Mouse (Mus musculus): ENCODE measurements around the gene Gm9844. TPM values are rescaled to one million over a fixed set of nuclear protein-coding genes. Genes with fewer than 3 reads are reported as not detected.

Gene Gm9844
- total and polyA plus RNA-seq, 3 experiments, result 0.54 to 0.95 TPM; not detected in 1

DNA sequence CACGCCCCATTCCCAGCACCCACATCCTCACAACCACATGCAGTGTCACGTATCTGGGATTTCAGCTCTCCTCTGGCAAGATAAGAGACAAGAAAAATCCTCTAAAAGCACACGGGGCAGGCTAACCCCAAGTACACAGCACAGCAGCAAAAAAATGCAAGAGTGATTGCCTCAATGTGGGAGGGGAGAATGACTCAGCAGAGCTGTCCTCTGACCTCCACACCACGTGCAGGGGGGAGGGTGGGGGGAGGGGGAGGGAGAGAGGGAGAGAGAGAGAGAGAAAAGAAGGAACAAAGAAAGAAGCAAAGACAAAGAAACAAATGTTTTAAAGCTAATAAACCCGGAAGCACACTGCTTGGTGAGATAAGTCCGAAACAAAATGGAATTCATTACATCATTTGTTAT is 11.1 kb upstream of the Gm9844 start:
- no peaks in the 10 kb centered on the region for H3K27me3 ChIP-seq (ENCODE audit: control insufficient read depth in 1 of 2, insufficient read depth in 2 of 2, low read length in 2 of 2)
- peak; percentile 92 for DNase-seq (ENCODE audit: low read depth, low spot score)
- H3K79me2 ChIP-seq (ENCODE audit: control insufficient read depth, insufficient read depth, low read length, poor library complexity), result no peaks in the 10 kb centered on the region; the same call in 1 of the 2 replicates
- peak overlapping the region; percentile 21 to 53 for H3K4me3 ChIP-seq (ENCODE audit: control insufficient read depth in 1 of 2, insufficient read depth in 1 of 2, low read depth in 2 of 2, low read length in 2 of 2)
- peaks cover 7 to 21% of the 10 kb centered on the region in 2 experiments for H3K4me1 ChIP-seq (ENCODE audit: control insufficient read depth in 1 of 2, insufficient read depth in 2 of 2, low read length in 2 of 2)
- H3K9me3 ChIP-seq (replicated peaks; ENCODE audit: insufficient read depth, low read length), result no peaks in the 10 kb centered on the region
- TF ChIP-seq POLR2AphosphoS2 (IDR thresholded peaks at IDR 0.05; ENCODE audit: low read length), result no peak
- TF ChIP-seq BHLHE40 (IDR thresholded peaks at IDR 0.05; ENCODE audit: borderline replicate concordance, low read depth, low read length), result peak; percentile 88
- no peak for TF ChIP-seq NELFE (IDR thresholded peaks at IDR 0.05; ENCODE audit: low read depth, low read length)
- peak; percentile 92 for TF ChIP-seq MYC (IDR thresholded peaks at IDR 0.05; ENCODE audit: low read depth, low read length)
- peak; percentile 70 for TF ChIP-seq TCF12 (IDR thresholded peaks at IDR 0.05; ENCODE audit: low read depth, low read length)
- TF ChIP-seq ETS1 (IDR thresholded peaks at IDR 0.05; ENCODE audit: low read depth, low read length), result peak; percentile 90
- no peak; a peak in 1 of 4 replicates for TF ChIP-seq POLR2A (IDR thresholded peaks at IDR 0.05; ENCODE audit: control insufficient read depth in 1 of 2, insufficient read depth in 1 of 2, low read depth in 1 of 2, low read length in 2 of 2, poor library complexity in 1 of 2)
- no peak for TF ChIP-seq KAT2A (conservative IDR thresholded peaks at IDR 0.05; ENCODE audit: low read depth, low read length)
- TF ChIP-seq GATA1 (IDR thresholded peaks at IDR 0.05; ENCODE audit: low read depth, low read length), result peak; percentile 65
- peak; percentile 75 for TF ChIP-seq RCOR1 (IDR thresholded peaks at IDR 0.05; ENCODE audit: low read depth, low read length)
- TF ChIP-seq MAZ (IDR thresholded peaks at IDR 0.05; ENCODE audit: low read depth, low read length), result peak; percentile 79
- peak; percentile 90 for TF ChIP-seq MXI1 (IDR thresholded peaks at IDR 0.05; ENCODE audit: low read depth, low read length)
- TF ChIP-seq POLR2AphosphoS5 (IDR thresholded peaks at IDR 0.05; ENCODE audit: borderline replicate concordance, low read depth, low read length), result no peak
- peak; percentile 84 for TF ChIP-seq SIN3A (IDR thresholded peaks at IDR 0.05; ENCODE audit: low read length)
- peak; percentile 87 for TF ChIP-seq ZNF384 (IDR thresholded peaks at IDR 0.05; ENCODE audit: low read depth, low read length)
- TF ChIP-seq USF2 (IDR thresholded peaks at IDR 0.05; ENCODE audit: borderline replicate concordance in 1 of 2, insufficient read depth in 1 of 2, low read depth in 1 of 2, low read length in 2 of 2), result no peak
- peak; percentile 52; the same call in 1 of the 2 replicates for TF ChIP-seq MAX (IDR thresholded peaks at IDR 0.05; ENCODE audit: low read length)
- no peak; the same call in 1 of the 2 replicates for TF ChIP-seq CHD2 (IDR thresholded peaks at IDR 0.05; ENCODE audit: low read length)
- TF ChIP-seq E2F4 (IDR thresholded peaks at IDR 0.05; ENCODE audit: borderline replicate concordance, low read depth, low read length), result no peak
- TF ChIP-seq JUND (IDR thresholded peaks at IDR 0.05; ENCODE audit: low read depth, low read length), result no peak
- TF ChIP-seq RAD21 (IDR thresholded peaks at IDR 0.05; ENCODE audit: low read depth, low read length), result no peak
- TF ChIP-seq MAFK (IDR thresholded peaks at IDR 0.05; ENCODE audit: borderline replicate concordance, low read depth, low read length), result no peak; the same call in 1 of the 2 replicates
- TF ChIP-seq CHD1 (IDR thresholded peaks at IDR 0.05; ENCODE audit: low read depth, low read length), result 0 out of 2 replicates have a peak, but pooled peaks have one; percentile 32
- TF ChIP-seq NRF1 (IDR thresholded peaks at IDR 0.05; ENCODE audit: insufficient read depth, low read depth, low read length, poor library complexity, severe bottlenecking), result no peak
- TF ChIP-seq TBP (IDR thresholded peaks at IDR 0.05; ENCODE audit: low read depth, low read length), result no peak
- TF ChIP-seq MEF2A (IDR thresholded peaks at IDR 0.05; ENCODE audit: extremely low read depth, insufficient replicate concordance, low read depth, low read length, poor library complexity, severe bottlenecking), result no peak
- no peak for TF ChIP-seq MYB (IDR thresholded peaks at IDR 0.05; ENCODE audit: low read depth, low read length)
- no peak for TF ChIP-seq CTCF (IDR thresholded peaks at IDR 0.05 in 2 of 3, conservative IDR thresholded peaks at IDR 0.05 in 1 of 3; ENCODE audit: control insufficient read depth in 1 of 3, insufficient read depth in 1 of 3, low read depth in 2 of 3, low read length in 3 of 3, poor library complexity in 1 of 3, severe bottlenecking in 1 of 3)
- peak in 1 of 2 experiments; percentile 75; a peak in 3 of 4 replicates for TF ChIP-seq EP300 (IDR thresholded peaks at IDR 0.05; ENCODE audit: low read depth in 1 of 2, low read length in 2 of 2)
- no peak for TF ChIP-seq ZMIZ1 (IDR thresholded peaks at IDR 0.05; ENCODE audit: low read depth, low read length)
- TF ChIP-seq ZKSCAN1 (IDR thresholded peaks at IDR 0.05; ENCODE audit: low read depth, low read length), result no peak
- TF ChIP-seq HCFC1 (IDR thresholded peaks at IDR 0.05; ENCODE audit: low read depth, low read length), result peak; percentile 55
- no peak for TF ChIP-seq TAL1 (IDR thresholded peaks at IDR 0.05; ENCODE audit: low read length)
- peak; percentile 81 for TF ChIP-seq USF1 (IDR thresholded peaks at IDR 0.05; ENCODE audit: low read depth, low read length)
- no peak for TF ChIP-seq SMC3 (IDR thresholded peaks at IDR 0.05; ENCODE audit: low read depth, low read length)
- peak; percentile 82 for TF ChIP-seq ELF1 (IDR thresholded peaks at IDR 0.05; ENCODE audit: low read depth, low read length)
- TF ChIP-seq GABPA (IDR thresholded peaks at IDR 0.05; ENCODE audit: low read depth, low read length), result peak; percentile 94
- H3K27ac ChIP-seq (ENCODE audit: control insufficient read depth, low read depth, low read length), result peak overlapping the region; percentile 97
- H3K36me3 ChIP-seq (ENCODE audit: control insufficient read depth in 1 of 2, insufficient read depth in 2 of 2, low read length in 2 of 2), result peaks cover 0 to 21% of the 10 kb centered on the region in 2 experiments; a peak in 2 of 4 replicates
- peak overlapping the region; percentile 80 for H3K9ac ChIP-seq (ENCODE audit: control insufficient read depth, low read depth, low read length, poor library complexity, severe bottlenecking)
